Comparison of ENCODE assay signal across 7 mouse cellular contexts in genomic region chr8:91069407-91069806, GRCm38 (mm10). TPM values are rescaled to one million over a fixed set of nuclear protein-coding genes. Genes with fewer than 3 reads are reported as not detected.
DNase-seq lines count a peak whose midpoint lies in the region; ATAC-seq and TF ChIP-seq lines count a peak whose summit lies in the region.

No protein-coding gene starts in this region.

- no peaks in the 10 kb centered on the region for H3K27me3 ChIP-seq in limb, embryonic 14.5 days (ENCODE audit: control insufficient read depth, insufficient read depth, low read length)
- H3K27me3 ChIP-seq in neural tube, embryonic 15.5 days (replicated peaks) = no peaks in the 10 kb centered on the region

- ATAC-seq in limb, embryonic 14.5 days (ENCODE audit: low FRiP score, low read depth) = no peak
- peak; percentile 14 for ATAC-seq in neural tube, embryonic 15.5 days (ENCODE audit: low FRiP score)

- H3K9me3 ChIP-seq in limb, embryonic 14.5 days (ENCODE audit: control insufficient read depth, low read length) = no peaks in the 10 kb centered on the region
- H3K9me3 ChIP-seq in neural tube, embryonic 15.5 days (replicated peaks) = no peaks in the 10 kb centered on the region

- H3K4me2 ChIP-seq in limb, embryonic 14.5 days (replicated peaks; ENCODE audit: low read depth, low read length, severe bottlenecking) = peak overlapping the region; percentile 73
- peak overlapping the region; percentile 64 for H3K4me2 ChIP-seq in neural tube, embryonic 15.5 days

- peak; percentile 53 for DNase-seq in thymus, postnatal 14 days
- no peak for DNase-seq in thymus, adult 18-20 months
- peak; percentile 25 to 40 for DNase-seq in cerebellum, postnatal 36 days
- DNase-seq in heart, postnatal 14 days = peak; percentile 15 to 25
- no peak for DNase-seq in limb, embryonic 14.5 days (ENCODE audit: low spot score)
- no peak for DNase-seq in left cerebral cortex, postnatal 14 days (ENCODE audit: low spot score in 2 of 2)

- 8% methylated on average over 10 of the region's 10 CpGs for WGBS in limb, embryonic 14.5 days
- WGBS in neural tube, embryonic 15.5 days = 15% methylated on average over 10 of the region's 10 CpGs

- H3K36me3 ChIP-seq in limb, embryonic 14.5 days (ENCODE audit: control insufficient read depth, insufficient read depth, low read length) = no peaks in the 10 kb centered on the region
- no peaks in the 10 kb centered on the region for H3K36me3 ChIP-seq in neural tube, embryonic 15.5 days

- intact Hi-C loops in heart, postnatal 14 days (cut with DNase I) = no loop called here
- intact Hi-C loops in left cerebral cortex, postnatal 14 days (cut with DNase I) = no loop called here

- H3K27ac ChIP-seq in limb, embryonic 14.5 days (replicated peaks; ENCODE audit: low read depth, low read length) = no peak overlapping the region
- peak overlapping the region; percentile 90 for H3K27ac ChIP-seq in neural tube, embryonic 15.5 days (replicated peaks)

- peak overlapping the region; percentile 71 for H3K9ac ChIP-seq in limb, embryonic 14.5 days (ENCODE audit: low read depth, low read length, severe bottlenecking)
- H3K9ac ChIP-seq in neural tube, embryonic 15.5 days (replicated peaks) = peak overlapping the region; percentile 84

- H3K4me3 ChIP-seq in limb, embryonic 14.5 days (replicated peaks; ENCODE audit: low read length) = peak overlapping the region; percentile 71
- peak overlapping the region; percentile 82 for H3K4me3 ChIP-seq in neural tube, embryonic 15.5 days (replicated peaks)

- peaks cover 6% of the 10 kb centered on the region for H3K4me1 ChIP-seq in limb, embryonic 14.5 days (ENCODE audit: control insufficient read depth, insufficient read depth, low read length)
- H3K4me1 ChIP-seq in neural tube, embryonic 15.5 days = peaks cover 24% of the 10 kb centered on the region

- TF ChIP-seq POLR2A in limb, embryonic 14.5 days (IDR thresholded peaks at IDR 0.05; ENCODE audit: borderline replicate concordance, extremely low read depth, insufficient read depth, insufficient read length) = no peak

RNA-seq across cellular contexts. Expression of gene Rbl2, which starts 0.5 kb away (rescaled TPM):
- total RNA-seq in heart, postnatal 14 days (2021) = 10 to 100 TPM; 24.6 to 27.9 TPM
- 20.3 and 22.3 TPM in 2 replicates for polyA plus RNA-seq in limb, embryonic 14.5 days (2012; rRNA removed)
- polyA plus RNA-seq in limb, embryonic 14.5 days (2014; fragmentation: Nextera tagmentation; extraction: Ambion mirVana) = 20.0 and 20.3 TPM in 2 replicates
- polyA plus RNA-seq in neural tube, embryonic 15.5 days (2015; fragmentation: Nextera tagmentation; extraction: Ambion mirVana) = 18.6 and 20.6 TPM in 2 replicates
- 10 to 100 TPM; 30.6 to 30.7 TPM for total RNA-seq in left cerebral cortex, postnatal 14 days (2021)

Comparison
In these comparisons a context has a peak if more than half of its experiments do, and no peak if none do; other contexts are left out.
1. DNase-seq: peak in thymus, postnatal 14 days (single experiment), cerebellum, postnatal 36 days (2 of 2) and heart, postnatal 14 days (2 of 2); none in thymus, adult 18-20 months (0 of 2), limb, embryonic 14.5 days (single experiment) and left cerebral cortex, postnatal 14 days (0 of 2).